Mouse (Mus musculus) forebrain, embryonic 15.5 days (tissue): ENCODE measurements around the gene Cdca4. TPM values are rescaled to one million over a fixed set of nuclear protein-coding genes. Genes with fewer than 3 reads are reported as not detected.

ENCODE experiments used
- ATAC-seq: fragments of 200-750 bp; cut with Nextera tagmentation; replicated peaks from 2 replicates; pipeline ENCODE4 v1.8.0; 2017; ENCODE audit warnings: mild to moderate bottlenecking, moderate TSS enrichment, moderate library complexity
- H3K27ac ChIP-seq: fragments of 300-500 bp; sonication (generic); replicated peaks from 2 replicates; pipeline ENCODE4 v1.5.1; 2015; ENCODE audit warnings: mild to moderate bottlenecking, inconsistent platforms
- H3K27me3 ChIP-seq: fragments of 300-500 bp; sonication (generic); 2 replicates; pipeline ENCODE4 v1.6.1; 2015; ENCODE audit warnings: inconsistent platforms
- H3K36me3 ChIP-seq: fragments of 300-500 bp; sonication (generic); 2 replicates; pipeline ENCODE4 v1.6.1; 2015; ENCODE audit warnings: mild to moderate bottlenecking, inconsistent platforms
- H3K4me1 ChIP-seq: fragments of 300-500 bp; sonication (generic); 2 replicates; pipeline ENCODE4 v1.6.1; 2015; ENCODE audit warnings: inconsistent platforms
- H3K4me2 ChIP-seq: fragments of 300-500 bp; sonication (generic); replicated peaks from 2 replicates; pipeline ENCODE4 v1.6.1; 2015; ENCODE audit warnings: mild to moderate bottlenecking, inconsistent platforms
- H3K4me3 ChIP-seq: fragments of 300-500 bp; sonication (generic); 2 replicates; pipeline ENCODE4 v1.5.1; 2015; ENCODE audit warnings: mild to moderate bottlenecking, inconsistent platforms
- H3K9ac ChIP-seq: fragments of 300-500 bp; sonication (generic); replicated peaks from 2 replicates; pipeline ENCODE4 v1.6.1; 2015; ENCODE audit warnings: mild to moderate bottlenecking, inconsistent platforms
- H3K9me3 ChIP-seq: fragments of 300-500 bp; sonication (generic); 2 replicates; pipeline ENCODE4 v1.6.1; 2016; ENCODE audit warnings: inconsistent platforms
- WGBS: fragments of 180-500 bp; shearing (Covaris S2); methylation state at CpG from one replicate; pipeline ENCODE4 v1.1.7; 2015; ENCODE audit warnings: mixed read lengths; 5-methylcytosine and 5-hydroxymethylcytosine counted together
- polyA plus RNA-seq: library from polyadenylated mRNA; unstranded; fragments of >200 nt; fragmentation: Nextera tagmentation; extraction: Ambion mirVana; gene quantifications from 2 replicates; pipeline ENCODE4 v1.2.1, GENCODE M21; 2015

The Cdca4 gene
- polyA plus RNA-seq, 1 experiment from 2014 or later = 82.0 TPM

GRCm38 (mm10) chr12:112802917-112803316, 26.3 kb downstream of the Cdca4 start:
- 23% methylated on average over 3 of the region's 3 CpGs for WGBS
- H3K4me2 ChIP-seq = peak overlapping the region; percentile 98

GRCm38 (mm10) chr12:112801864-112802846, 27.1 kb downstream of the Cdca4 start, which contains the start of gene Ahnak2:
Gene Ahnak2 (minus strand): TSS chr12:112802657.
- Histone ChIP-seq H3K27ac (no peak within 1 kb of the TSS), H3K9ac (peak within 1 kb of the TSS; percentile 56), H3K27me3 (peaks cover 14% of the 10 kb centered on the region; the same call in 1 of the 2 replicates), H3K9me3 (no peaks in the 10 kb centered on the region), H3K4me1 (peaks cover 22% of the 10 kb centered on the region), H3K4me3 (peak within 1 kb of the TSS; percentile 63), H3K4me2 (peak within 1 kb of the TSS; percentile 98), H3K36me3 (no peaks in the 10 kb centered on the region)
- ATAC-seq = peak; percentile 54
- WGBS = 6% methylated on average over 51 of the region's 69 CpGs

More at GRCm38 (mm10) chr12:112802917-112803316, 26.3 kb downstream of the Cdca4 start:
- Histone ChIP-seq H3K9me3 (no peaks in the 10 kb centered on the region), H3K36me3 (no peaks in the 10 kb centered on the region), H3K9ac (no peak overlapping the region), H3K4me1 (peaks cover 14% of the 10 kb centered on the region), H3K27ac (no peak overlapping the region), H3K4me3 (no peak overlapping the region), H3K27me3 (peaks cover 14% of the 10 kb centered on the region; the same call in 1 of the 2 replicates)
- no peak for ATAC-seq

- Histone ChIP-seq H3K4me1 (peaks cover 22% of the 10 kb centered on the region), H3K27me3 (peaks cover 14% of the 10 kb centered on the region; the same call in 1 of the 2 replicates), H3K27ac (no peak overlapping the region), H3K9me3 (no peaks in the 10 kb centered on the region), H3K9ac (no peak overlapping the region), H3K36me3 (no peaks in the 10 kb centered on the region), H3K4me2 (no peak overlapping the region), H3K4me3 (no peak overlapping the region)
- 10% methylated on average over 4 of the region's 4 CpGs for WGBS
- 0 out of 2 replicates have a peak, but pooled peaks have one; percentile 10 for ATAC-seq
These were observed 28.7 kb downstream of the Cdca4 start for GRCm38 (mm10) chr12:112800476-112800875.

- H3K27ac ChIP-seq = no peak overlapping the region
- no peaks in the 10 kb centered on the region for H3K9me3 ChIP-seq
These were observed 29.8 kb downstream of the Cdca4 start for GRCm38 (mm10) chr12:112799237-112799970.

GRCm38 (mm10) chr12:112798716-112799115, 30.5 kb downstream of the Cdca4 start:
- Histone ChIP-seq H3K27me3 (peaks cover 14% of the 10 kb centered on the region; the same call in 1 of the 2 replicates), H3K4me3 (no peak overlapping the region), H3K4me1 (peaks cover 28% of the 10 kb centered on the region), H3K9me3 (no peaks in the 10 kb centered on the region), H3K4me2 (no peak overlapping the region), H3K9ac (no peak overlapping the region), H3K27ac (no peak overlapping the region), H3K36me3 (no peaks in the 10 kb centered on the region)
- WGBS = 71% methylated on average over 5 of the region's 5 CpGs
- no peak for ATAC-seq

More at GRCm38 (mm10) chr12:112799237-112799970, 29.8 kb downstream of the Cdca4 start:
- H3K4me2 ChIP-seq = no peak overlapping the region
- WGBS = 81% methylated on average over 10 of the region's 10 CpGs
- no peak overlapping the region for H3K9ac ChIP-seq
- H3K27me3 ChIP-seq = peaks cover 14% of the 10 kb centered on the region; the same call in 1 of the 2 replicates
- ATAC-seq = no peak
- peaks cover 24% of the 10 kb centered on the region for H3K4me1 ChIP-seq
- H3K36me3 ChIP-seq = no peaks in the 10 kb centered on the region
- H3K4me3 ChIP-seq = no peak overlapping the region

- 31% methylated on average over 5 of the region's 5 CpGs for whole genome bisulfite sequencing
- no peak overlapping the region for H3K4me3 ChIP-seq
- no peak overlapping the region for H3K4me2 ChIP-seq
- no peaks in the 10 kb centered on the region for H3K36me3 ChIP-seq
- no peak overlapping the region for H3K9ac ChIP-seq
- peaks cover 14% of the 10 kb centered on the region; the same call in 1 of the 2 replicates for H3K27me3 ChIP-seq
- H3K27ac ChIP-seq = no peak overlapping the region
- H3K4me1 ChIP-seq = peaks cover 28% of the 10 kb centered on the region
- ATAC-seq = no peak
- no peaks in the 10 kb centered on the region for H3K9me3 ChIP-seq
These were observed 30.9 kb downstream of the Cdca4 start for GRCm38 (mm10) chr12:112798332-112798681.

GRCm38 (mm10) chr12:112797672-112798331, 31.4 kb downstream of the Cdca4 start:
- no peaks in the 10 kb centered on the region for H3K9me3 ChIP-seq
- H3K4me1 ChIP-seq = peaks cover 28% of the 10 kb centered on the region
- no peak overlapping the region for H3K27ac ChIP-seq
- no peak; the same call in 1 of the 2 replicates for ATAC-seq
- H3K36me3 ChIP-seq = no peaks in the 10 kb centered on the region
- peaks cover 14% of the 10 kb centered on the region; the same call in 1 of the 2 replicates for H3K27me3 ChIP-seq
- no peak overlapping the region for H3K9ac ChIP-seq
- WGBS = 61% methylated on average over 15 of the region's 15 CpGs
- H3K4me3 ChIP-seq = no peak overlapping the region
- H3K4me2 ChIP-seq = no peak overlapping the region

- 53% methylated on average over 17 of the region's 17 CpGs for WGBS
- Histone ChIP-seq H3K4me1 (peaks cover 25% of the 10 kb centered on the region), H3K27me3 (peaks cover 13% of the 10 kb centered on the region; the same call in 1 of the 2 replicates), H3K4me3 (no peak overlapping the region), H3K27ac (no peak overlapping the region), H3K36me3 (no peaks in the 10 kb centered on the region), H3K4me2 (no peak overlapping the region), H3K9ac (no peak overlapping the region), H3K9me3 (no peaks in the 10 kb centered on the region)
- no peak for ATAC-seq
These were observed 32.4 kb downstream of the Cdca4 start for GRCm38 (mm10) chr12:112796551-112797510.

GRCm38 (mm10) chr12:112795466-112796104, 33.6 kb downstream of the Cdca4 start:
- H3K9me3 ChIP-seq = no peaks in the 10 kb centered on the region
- no peak for ATAC-seq
- 73% methylated on average over 18 of the region's 18 CpGs for WGBS
- no peaks in the 10 kb centered on the region for H3K36me3 ChIP-seq
- H3K9ac ChIP-seq = no peak overlapping the region
- no peak overlapping the region for H3K4me2 ChIP-seq
- no peak overlapping the region for H3K27ac ChIP-seq
- no peak overlapping the region for H3K4me3 ChIP-seq
- peaks cover 19% of the 10 kb centered on the region for H3K4me1 ChIP-seq
- peaks cover under 1% of the 10 kb centered on the region; the same call in 1 of the 2 replicates for H3K27me3 ChIP-seq

GRCm38 (mm10) chr12:112794998-112795397, 34.2 kb downstream of the Cdca4 start:
- H3K27me3 ChIP-seq = no peaks in the 10 kb centered on the region
- ATAC-seq = no peak
- 88% methylated on average over 5 of the region's 5 CpGs for WGBS
- no peaks in the 10 kb centered on the region for H3K9me3 ChIP-seq
- H3K27ac ChIP-seq = no peak overlapping the region
- no peak overlapping the region for H3K9ac ChIP-seq
- H3K36me3 ChIP-seq = no peaks in the 10 kb centered on the region
- no peak overlapping the region for H3K4me2 ChIP-seq
- H3K4me3 ChIP-seq = no peak overlapping the region
- peaks cover 18% of the 10 kb centered on the region for H3K4me1 ChIP-seq
